Mouse (Mus musculus): ENCODE data around the gene Nyap1.

Nyap1 gene

DNA sequence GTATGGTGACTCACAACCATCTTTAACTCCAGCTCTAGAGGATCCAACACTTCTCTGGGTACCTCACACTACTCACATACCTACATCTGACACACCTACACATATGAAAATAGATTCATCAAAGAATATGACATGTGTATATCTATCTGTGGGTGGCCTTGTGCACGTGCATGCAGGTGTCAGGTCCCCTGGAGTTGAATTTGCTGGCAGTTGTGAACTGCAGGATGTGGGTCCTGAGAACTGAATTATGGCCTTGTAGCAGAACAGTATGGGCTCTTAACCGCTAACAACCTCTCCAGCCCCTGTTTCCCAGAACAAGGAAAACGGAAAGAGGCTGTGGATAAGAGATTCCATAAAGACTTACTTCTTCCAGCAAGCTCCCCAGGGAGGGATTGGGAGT is 42.3 kb downstream of the Nyap1 start:
- no peak for DNase-seq (ENCODE audit: low spot score in 2 of 2)

DNA sequence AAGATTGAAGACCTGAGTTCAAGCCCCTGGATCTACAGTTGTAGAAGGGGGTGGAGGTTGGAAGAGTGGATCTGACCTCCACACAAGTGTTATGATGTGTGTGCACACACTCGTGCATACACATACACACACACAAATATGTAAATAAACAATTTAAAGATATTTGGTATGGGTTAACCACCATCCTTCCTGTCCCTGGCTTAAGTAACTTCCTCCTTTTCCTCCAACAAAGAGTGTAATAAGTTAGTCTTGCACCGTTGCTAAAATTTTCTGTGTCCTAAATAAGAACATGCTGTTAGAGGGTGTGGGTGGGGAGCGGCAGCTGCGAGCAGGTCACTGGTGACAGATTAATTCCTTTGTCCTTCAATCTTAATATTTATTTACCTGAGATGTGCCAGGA is 45.5 kb downstream of the Nyap1 start:
- no peak for DNase-seq (ENCODE audit: low spot score in 2 of 2)

DNA sequence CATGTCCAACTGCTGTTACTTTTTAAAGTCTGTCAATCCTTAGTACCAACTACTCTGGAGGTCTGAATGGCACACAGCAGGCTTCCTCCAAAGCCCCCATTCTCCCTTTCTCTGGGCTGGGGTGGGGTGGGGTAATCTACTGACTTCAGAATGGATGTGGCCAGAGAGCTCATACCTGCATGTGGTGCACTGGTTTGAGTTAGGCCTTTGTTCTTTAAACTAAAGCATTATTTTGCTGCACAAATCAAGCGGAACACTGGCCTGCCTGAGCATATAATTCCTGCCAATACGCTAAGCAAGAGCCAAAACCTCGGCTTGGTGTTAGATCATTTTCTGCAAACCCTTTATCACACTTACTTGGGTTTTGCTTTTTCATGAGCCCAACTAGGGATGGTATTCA is 46.6 kb downstream of the Nyap1 start:
- no peak for DNase-seq (ENCODE audit: low spot score in 2 of 2)

DNA sequence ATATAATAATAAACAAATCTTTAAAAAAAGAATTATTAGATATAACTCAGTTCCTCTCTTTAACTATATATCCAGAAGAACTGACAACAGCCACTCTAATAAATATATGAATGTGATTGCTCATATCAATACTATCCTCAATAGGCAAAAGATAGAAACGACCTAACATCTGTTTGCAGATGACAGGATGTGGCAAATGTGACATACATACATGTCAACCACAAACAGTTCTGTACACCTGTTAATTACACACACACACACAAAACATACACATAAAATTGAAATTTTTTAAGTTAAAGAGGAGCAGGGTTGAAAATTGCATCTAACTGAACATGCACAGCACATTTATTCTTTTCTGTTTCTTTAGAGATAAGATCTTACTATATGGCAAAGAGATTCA is 49.5 kb downstream of the Nyap1 start:
- DNase-seq (ENCODE audit: low spot score in 2 of 2), result no peak

DNA sequence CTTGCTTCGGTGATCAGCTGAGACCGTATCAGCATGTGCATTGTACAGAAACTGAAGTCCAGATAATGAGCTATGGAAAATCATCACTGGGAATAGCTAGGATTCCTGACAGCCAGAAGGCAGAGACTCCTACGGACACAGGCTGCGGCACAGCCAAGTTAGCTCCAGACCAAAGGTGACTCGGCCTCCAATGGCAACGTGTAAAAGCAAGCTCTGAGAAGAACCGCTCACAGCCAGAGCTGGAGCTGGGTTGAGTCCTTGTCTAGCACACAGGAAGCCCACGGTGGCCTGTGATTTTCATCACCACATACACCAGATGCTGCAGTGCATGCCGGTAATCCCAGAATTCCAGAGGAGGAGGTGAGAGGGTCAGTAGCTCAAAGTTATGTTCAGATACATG is 50.9 kb downstream of the Nyap1 start:
- DNase-seq (ENCODE audit: low spot score in 2 of 2), result no peak

DNA sequence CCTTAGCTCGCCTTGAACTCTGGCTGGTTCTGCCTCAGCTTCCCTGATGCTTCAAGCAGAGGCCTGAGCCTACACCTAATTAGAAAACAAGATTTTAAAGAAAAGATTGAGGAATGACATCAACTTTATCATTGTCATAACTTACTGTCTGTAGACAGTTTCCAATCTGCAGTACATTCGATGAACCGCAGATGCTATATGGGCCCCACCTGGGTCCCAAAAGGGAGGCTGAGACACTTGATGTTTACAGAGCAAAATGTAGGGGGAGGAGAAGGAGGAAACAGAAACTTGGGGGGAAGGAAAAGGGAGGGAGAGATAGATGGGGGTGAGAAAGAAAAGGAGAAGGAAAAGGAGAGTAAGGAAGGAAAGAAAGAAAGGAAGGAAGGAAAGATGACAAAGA is 51.4 kb downstream of the Nyap1 start:
- DNase-seq (ENCODE audit: low spot score in 2 of 2), result no peak

DNA sequence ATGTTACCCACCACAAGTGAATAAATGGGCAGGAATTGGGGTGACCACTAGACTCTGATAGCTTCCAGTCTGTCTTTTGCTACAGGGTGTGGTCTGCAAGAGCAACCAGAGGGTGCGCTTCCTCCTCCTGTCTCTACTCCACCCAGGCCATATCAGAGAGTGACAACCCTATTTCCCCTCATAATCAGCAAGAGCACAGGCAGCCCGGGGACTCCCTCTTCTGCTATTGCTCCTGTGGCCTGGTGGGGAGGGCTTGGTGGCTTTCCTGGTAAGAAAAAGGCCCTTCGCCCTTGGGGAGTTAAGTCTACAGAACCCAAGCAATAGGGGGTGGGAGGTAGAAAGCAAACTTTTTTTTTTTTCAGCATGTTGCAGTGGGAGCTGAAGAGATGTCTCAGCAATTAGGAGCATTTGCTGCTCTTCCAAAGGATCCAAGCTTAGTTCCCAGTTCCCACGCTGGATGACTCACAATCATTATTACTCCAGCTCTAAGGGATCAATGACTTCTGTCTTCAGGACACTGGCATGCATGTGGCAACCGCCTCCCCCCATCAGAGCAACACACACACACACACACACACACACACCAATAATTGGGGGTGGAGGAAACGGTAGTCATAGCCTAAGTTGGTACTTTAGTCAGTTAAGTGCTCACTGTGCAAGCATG is 55.1 kb downstream of the Nyap1 start:
- no peak for DNase-seq (ENCODE audit: low spot score in 2 of 2)

DNA sequence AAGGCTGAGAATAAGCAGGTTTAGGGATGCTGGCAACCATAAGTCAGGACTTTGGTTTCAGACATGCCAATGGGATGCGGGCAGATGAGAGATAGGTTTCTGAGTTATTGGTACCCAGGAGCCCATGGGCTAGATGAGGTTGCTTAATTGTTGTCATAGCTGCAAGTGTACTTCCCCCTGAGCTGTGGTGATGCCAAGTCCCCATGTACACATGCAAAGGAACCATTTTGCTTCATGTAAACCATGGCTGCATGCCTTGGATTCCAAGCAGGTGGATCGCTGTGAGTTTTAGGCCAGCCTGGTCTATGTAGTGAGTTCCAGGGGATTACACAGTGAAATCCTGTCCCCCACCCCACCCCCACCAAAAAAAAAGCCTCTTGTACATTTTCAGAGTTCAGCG is 55.8 kb downstream of the Nyap1 start:
- no peak for DNase-seq (ENCODE audit: low spot score in 2 of 2)

DNA sequence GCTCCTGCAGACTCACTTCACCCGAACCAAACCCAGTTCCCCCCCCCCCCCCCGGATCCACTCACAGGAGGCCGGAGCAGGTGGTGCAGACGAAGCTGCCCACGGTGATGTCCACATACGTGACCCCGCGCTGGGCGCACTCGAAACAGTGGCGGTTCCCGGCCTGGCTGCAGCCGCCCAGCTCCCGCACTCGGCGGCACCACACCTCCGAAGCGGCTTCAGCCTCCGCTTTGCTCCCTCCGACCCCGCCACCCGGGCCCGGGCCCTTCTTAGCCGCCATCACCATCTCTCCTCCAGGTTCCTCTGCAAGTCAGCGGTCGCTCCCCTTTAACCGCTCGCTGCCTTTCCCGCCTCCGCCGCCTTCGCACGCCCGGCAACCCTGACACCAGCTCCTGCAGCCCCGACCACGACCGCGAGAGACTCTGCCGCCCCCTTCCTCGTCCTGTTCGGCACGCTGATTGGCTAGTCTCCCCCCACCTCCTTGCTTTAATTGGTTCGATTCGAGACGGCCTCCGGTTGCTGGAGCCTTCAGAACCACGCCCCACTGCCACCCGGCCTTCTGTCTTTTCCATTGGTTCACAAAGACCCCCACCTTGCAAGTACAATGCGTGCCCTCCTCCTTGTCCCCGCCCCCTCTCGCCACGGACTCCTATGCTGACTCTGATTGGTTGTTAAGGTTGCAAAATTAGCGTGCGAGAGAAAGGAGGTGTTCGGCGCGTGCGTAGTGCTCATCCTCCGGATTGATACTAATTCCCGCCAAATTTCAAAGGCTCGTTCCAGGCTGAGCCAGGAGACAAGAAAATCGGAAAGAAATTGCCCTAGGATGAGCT is 56.9 kb downstream of the Nyap1 start, which contains the start of gene Agfg2:
Gene Agfg2, minus strand, starts transcription at position 433 of the 830 bp plus-strand sequence.
- DNase-seq (ENCODE audit: low spot score in 2 of 2), result peak; percentile 100

DNA sequence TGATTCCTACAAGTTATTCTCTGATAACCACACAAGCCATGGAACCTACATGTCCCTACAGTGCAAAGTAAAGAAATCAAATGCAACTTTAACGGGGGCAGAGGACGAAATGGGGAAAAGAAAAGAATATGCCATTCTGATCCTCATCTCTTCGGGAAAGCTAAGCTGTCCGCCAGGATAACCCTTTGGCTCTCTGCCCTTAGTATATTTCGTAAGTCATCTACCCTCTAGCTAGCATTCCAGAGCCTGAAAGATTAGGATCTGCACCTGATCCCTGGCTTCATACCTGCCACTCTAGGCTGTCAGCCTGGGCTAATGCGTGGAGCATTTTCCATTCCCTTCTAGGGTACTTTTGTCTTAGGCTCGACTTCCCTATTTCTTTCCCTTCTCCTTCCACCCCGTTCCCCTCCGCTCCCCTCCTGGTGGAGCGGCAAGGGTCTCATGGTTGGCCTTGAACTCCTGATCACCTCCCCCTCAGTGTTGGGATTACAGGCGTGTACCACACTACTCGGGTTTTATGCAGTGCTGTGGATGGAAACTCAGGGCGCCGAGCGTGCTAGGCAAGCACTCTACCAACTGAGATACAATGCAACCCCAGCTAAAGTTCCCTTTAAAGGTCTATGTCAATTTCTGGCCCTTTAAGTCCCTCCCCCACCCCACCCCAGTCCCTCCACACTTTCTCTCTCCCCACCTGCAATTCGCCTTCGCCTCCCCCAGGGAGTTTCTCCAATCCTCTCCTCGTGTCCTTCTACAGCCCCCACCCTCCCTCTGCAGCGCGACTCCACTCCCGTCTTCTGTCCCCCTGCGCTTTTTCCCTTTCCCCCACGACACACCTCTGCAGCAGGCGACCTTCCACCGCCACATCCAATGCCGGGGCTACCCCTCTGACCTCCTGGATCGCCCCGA is 57.8 kb downstream of the Nyap1 start:
- no peak for DNase-seq (ENCODE audit: low spot score in 2 of 2)

DNA sequence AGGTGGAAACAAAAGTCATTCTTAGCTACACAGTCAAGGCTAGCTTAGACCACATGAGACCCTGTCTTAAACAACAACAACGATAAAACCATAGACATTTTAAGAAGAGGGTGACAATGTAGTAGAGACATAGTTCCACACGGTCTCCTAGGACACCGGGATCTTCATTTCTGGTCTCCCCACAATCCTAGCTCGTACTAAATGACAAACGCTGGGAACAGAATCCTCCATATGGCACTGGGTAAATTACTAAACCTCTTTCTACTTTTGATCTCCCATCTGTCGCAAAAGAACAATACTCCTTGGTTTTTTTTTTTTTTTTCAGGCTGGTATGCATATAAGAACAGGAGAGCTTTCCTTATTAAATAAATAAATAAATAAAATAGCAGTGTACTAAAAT is 58.9 kb downstream of the Nyap1 start:
- no peak for DNase-seq (ENCODE audit: low spot score in 2 of 2)

All from right cerebral cortex, postnatal 36 days (tissue).